Mouse (Mus musculus) liver, adult 2 months (tissue): ENCODE measurements around the gene Lrrc2.

Experiments
- CTCF ChIP-seq: fragments of 200-500 bp; IDR thresholded peaks from 2 replicates; pipeline ENCODE4 v1.5.1; 2011; ENCODE audit warnings: low read depth, low read length, control low read depth
- POLR2A ChIP-seq: fragments of 200-500 bp; IDR thresholded peaks from 2 replicates; pipeline ENCODE4 v1.6.1; 2011; ENCODE audit warnings: low read length, control low read depth; ENCODE audit not compliant: insufficient read depth; ENCODE audit errors: extremely low read depth

GRCm38 (mm10) chr9:110963566-110964115 is 12.3 kb downstream of the Lrrc2 start:
- TF ChIP-seq POLR2A = no peak
- no peak for TF ChIP-seq CTCF
